Mouse (Mus musculus) frontal cortex, adult (tissue): ENCODE data around the gene Tor1aip2.

Experiments used
- ATAC-seq: cut with Nextera tagmentation; 2 replicates; pipeline ENCODE4 v1.9.2; 2017; ENCODE audit warnings: mild to moderate bottlenecking, moderate library complexity, mixed read lengths; ENCODE audit not compliant: low TSS enrichment

The Tor1aip2 gene

GRCm38 (mm10) chr1:156041451-156042241 lies 6.4 kb downstream of the Tor1aip2 start:
- no peak for ATAC-seq

- ATAC-seq: no peak
Observed at GRCm38 (mm10) chr1:156042481-156042880, 7.3 kb downstream of the Tor1aip2 start.

- peak; percentile 73 for ATAC-seq
Observed at GRCm38 (mm10) chr1:156043027-156043426, 7.8 kb downstream of the Tor1aip2 start.

GRCm38 (mm10) chr1:156044211-156044611 lies 9.0 kb downstream of the Tor1aip2 start:
- ATAC-seq: no peak

- ATAC-seq: no peak
Observed at GRCm38 (mm10) chr1:156046688-156047087, 11.5 kb downstream of the Tor1aip2 start.

GRCm38 (mm10) chr1:156058207-156058606 lies 23.0 kb downstream of the Tor1aip2 start:
- no peak for ATAC-seq

GRCm38 (mm10) chr1:156062193-156062592 lies 27.0 kb downstream of the Tor1aip2 start:
- no peak for ATAC-seq

GRCm38 (mm10) chr1:156066133-156066532 lies 30.9 kb downstream of the Tor1aip2 start:
- no peak for ATAC-seq

- no peak; the same call in 1 of the 2 replicates for ATAC-seq
Observed at GRCm38 (mm10) chr1:156070106-156070505, 34.9 kb downstream of the Tor1aip2 start.

GRCm38 (mm10) chr1:156073169-156073821 lies 38.1 kb downstream of the Tor1aip2 start:
- no peak for ATAC-seq

- ATAC-seq: no peak
Observed at GRCm38 (mm10) chr1:156074575-156074974, 39.4 kb downstream of the Tor1aip2 start.

- no peak for ATAC-seq
Observed at GRCm38 (mm10) chr1:156076474-156076873, 41.3 kb downstream of the Tor1aip2 start.

GRCm38 (mm10) chr1:156077655-156078054 lies 42.5 kb downstream of the Tor1aip2 start:
- ATAC-seq: no peak

- ATAC-seq: no peak
Observed at GRCm38 (mm10) chr1:156084603-156085002, 49.4 kb downstream of the Tor1aip2 start.

- ATAC-seq: peak; percentile 80
Observed at GRCm38 (mm10) chr1:156085770-156086169, 50.6 kb downstream of the Tor1aip2 start.

GRCm38 (mm10) chr1:156087586-156087985 lies 52.4 kb downstream of the Tor1aip2 start:
- ATAC-seq: no peak

GRCm38 (mm10) chr1:156089561-156089960 lies 54.4 kb downstream of the Tor1aip2 start:
- no peak for ATAC-seq

- ATAC-seq: no peak
Observed at GRCm38 (mm10) chr1:156090042-156090441, 54.8 kb downstream of the Tor1aip2 start.

- no peak for ATAC-seq
Observed at GRCm38 (mm10) chr1:156091811-156092210, 56.6 kb downstream of the Tor1aip2 start.

- no peak for ATAC-seq
Observed at GRCm38 (mm10) chr1:156103763-156104162, 68.6 kb downstream of the Tor1aip2 start.

GRCm38 (mm10) chr1:156105381-156105780 lies 70.2 kb downstream of the Tor1aip2 start:
- ATAC-seq: no peak

GRCm38 (mm10) chr1:156107424-156107823 lies 72.2 kb downstream of the Tor1aip2 start:
- ATAC-seq: no peak

- no peak for ATAC-seq
Observed at GRCm38 (mm10) chr1:156108400-156108799, 73.2 kb downstream of the Tor1aip2 start.
